Mouse (Mus musculus) adrenal gland, postnatal 25 days (tissue): ENCODE data around the gene Ccdc107. TPM values are rescaled to one million over a fixed set of nuclear protein-coding genes. Genes with fewer than 3 reads are reported as not detected.

Source experiments
- DNase-seq: peaks from one replicate; pipeline ENCODE4 v3.0.0; 2021; ENCODE audit warnings: mixed read lengths
- total RNA-seq: library from RNA; stranded (reverse); gene quantifications from 2 replicates; pipeline ENCODE4 v1.2.3, GENCODE M21; 2021

The Ccdc107 gene
- total RNA-seq, 1 experiment from 2014 or later: 54.6 TPM

DNA sequence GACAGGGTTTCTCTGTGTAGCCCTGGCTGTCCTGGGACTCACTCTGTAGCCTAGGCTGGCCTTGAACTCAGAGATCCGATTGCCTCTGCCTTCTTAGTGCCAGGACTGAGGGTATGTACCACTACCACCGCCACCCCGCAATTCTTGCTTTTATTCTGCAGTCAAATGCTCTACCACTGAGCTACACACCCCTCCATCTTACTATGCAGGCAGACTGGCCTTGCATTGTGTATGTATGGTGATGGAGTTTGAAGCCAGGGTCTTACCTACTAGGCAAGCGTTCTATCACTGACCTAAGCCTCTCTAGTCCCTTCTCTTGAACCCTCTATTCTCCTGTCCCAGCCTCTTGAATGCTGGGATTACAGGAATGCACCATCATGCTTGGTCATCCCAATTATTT lies 20.6 kb downstream of the Ccdc107 start:
- no peak for DNase-seq

DNA sequence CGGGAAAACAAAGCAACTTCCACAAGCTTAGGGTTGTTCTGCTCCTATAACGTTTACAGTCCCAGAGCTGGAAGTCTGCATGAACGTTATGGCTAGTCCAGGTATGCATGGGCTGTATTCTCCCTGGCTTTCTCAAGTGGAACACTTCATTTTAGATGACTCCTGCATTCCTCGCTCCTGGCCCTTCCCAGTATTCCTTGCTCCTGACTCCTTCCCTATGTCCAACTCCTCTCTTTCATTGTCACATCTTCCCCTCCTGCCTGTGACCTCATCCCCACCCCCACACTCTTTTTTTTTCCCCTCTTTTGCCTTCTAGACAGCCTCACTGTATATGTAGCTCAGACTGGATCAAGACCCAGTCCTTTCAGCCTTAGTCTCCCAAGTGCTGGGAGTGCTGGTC lies 21.1 kb downstream of the Ccdc107 start:
- DNase-seq: no peak

DNA sequence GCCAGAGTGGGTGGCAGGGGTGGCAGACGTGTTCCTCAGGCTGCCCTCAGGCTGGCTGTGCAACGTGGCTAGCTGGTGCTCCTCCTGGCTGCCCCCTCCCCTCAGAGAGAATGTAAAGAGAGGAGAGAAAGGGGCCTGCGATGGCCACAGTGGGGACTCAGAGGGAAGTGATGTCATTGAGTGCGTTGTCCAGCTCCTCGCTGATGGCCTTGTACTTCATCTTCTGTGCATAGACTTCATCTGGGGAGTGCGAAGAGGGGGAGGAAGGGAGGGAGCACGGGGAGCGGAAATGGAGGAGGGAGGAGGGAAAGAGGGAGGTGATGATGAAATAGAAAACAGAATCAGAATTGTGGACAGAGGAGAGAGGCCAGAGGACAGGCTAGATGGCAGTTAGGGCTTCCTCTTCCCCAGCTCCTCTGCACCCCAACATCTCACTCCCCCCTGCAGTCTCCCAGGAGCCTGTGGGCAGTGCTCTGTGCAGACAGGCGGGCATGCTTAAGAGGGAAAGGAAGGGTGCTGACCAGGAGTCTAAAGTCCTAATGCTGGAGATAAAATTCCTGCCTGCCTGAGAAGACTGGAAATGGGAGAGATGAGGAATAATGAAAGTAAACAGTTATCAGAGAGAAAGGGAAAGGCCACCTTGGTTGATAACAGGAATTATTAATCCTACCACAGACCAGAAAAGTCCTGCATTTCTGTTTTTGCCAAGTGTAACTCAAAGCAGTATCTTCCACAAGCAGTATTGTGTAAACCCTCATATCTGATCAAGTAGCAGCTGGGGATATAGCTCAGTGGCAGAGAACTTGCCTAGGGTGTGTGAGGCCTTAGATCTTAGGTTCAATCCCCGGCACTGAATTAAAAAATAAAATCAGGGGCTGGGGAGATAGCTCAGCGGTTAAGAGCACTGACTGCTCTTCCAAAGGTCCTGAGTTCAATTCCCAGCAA lies 23.3 kb downstream of the Ccdc107 start:
- no peak for DNase-seq

DNA sequence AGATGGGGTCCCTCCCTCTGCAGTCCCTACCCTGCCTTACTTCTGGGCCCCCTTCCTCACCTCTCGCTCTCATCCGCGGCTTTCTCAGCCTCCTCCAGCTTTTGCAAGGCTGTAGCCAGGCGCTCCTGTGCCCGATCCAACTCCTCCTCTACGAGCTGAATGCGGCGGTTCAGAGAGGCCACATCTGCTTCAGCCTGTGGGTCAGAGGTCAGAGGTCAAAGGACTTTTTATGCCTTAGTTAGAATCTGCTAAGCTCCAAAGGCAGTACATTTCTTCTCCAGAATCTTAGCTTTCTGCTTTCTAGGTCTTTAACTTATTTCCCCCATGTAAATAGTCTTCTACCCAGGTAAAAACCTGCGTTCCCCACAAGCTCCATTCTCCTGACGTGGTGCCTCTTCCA lies 26.9 kb downstream of the Ccdc107 start:
- no peak for DNase-seq

DNA sequence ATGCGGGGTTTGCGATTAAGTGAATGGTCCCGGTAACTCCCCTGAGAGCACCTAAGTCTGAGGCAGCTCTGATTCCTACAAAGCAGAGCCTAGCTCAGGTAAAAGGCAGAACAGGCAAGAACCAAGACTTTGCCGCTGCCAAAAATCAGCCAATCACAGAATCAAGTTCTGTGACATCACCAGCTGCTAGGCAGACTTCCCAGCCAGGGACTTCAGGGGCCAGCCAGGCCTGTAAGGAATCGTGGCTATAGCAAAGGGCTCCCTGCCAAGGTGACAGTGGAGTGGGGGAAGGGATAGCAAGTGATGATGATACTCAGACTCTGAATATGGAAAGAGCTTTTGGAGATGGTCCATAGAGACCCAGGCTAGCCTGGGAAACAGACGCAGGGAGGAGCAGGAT lies 27.3 kb downstream of the Ccdc107 start:
- DNase-seq: peak; percentile 86

DNA sequence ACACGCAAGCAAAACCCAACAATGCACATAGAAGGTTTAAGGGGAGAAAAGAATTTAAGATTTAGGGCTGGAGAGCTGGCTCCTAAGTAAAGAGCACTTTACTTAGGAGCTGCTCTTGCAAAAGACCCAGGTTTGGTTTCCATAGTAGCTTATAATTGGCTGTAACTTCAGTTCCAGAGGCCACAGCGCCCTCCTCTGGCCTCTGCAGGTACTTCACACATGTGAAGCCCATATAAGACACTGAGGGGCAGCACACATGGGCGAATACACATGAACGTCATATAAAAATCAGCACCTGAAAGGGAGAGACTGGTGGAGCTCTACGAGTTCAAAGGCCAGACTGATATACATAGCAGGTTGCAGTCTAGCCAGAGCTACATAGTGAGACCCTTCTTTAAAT lies 35.2 kb downstream of the Ccdc107 start:
- no peak for DNase-seq

DNA sequence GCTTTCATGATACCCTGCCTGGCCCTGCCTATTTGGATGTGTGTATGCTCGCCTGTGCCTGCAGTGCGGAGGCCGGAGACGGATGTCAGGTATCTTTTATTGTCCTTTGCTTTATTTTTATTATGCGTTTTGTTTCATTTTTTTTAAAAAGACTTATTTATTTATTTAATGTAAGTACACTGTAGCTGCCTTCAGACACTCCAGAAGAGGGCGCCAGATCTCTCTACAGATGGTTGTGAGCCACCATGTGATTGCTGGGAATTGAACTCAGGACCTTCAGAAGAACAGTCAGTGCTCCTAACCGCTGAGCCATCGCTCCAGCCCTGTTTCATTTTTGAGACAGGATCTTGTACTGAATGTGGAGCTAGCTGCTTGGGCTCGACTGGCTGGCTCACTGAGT lies 35.8 kb downstream of the Ccdc107 start:
- DNase-seq: no peak

DNA sequence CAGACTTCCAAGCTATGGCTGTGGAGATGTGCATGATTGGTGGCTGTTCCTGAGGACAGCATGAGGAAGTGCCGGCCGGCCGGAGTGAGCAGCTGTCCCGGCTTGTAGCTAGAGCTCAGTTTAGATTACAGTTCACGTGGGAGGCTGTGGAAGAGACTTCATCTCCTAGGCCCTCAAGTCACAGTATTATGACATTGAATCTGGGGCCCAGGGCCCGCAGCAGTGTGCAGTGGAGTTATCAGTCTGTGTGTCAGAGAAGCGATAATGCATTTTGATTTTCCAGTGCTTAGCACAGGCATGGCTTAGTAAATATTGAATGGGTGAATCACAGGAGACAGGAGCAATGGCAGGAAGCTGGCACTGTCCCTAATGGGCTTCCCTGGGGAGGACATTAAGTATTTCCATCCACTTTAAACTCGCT lies 37.4 kb downstream of the Ccdc107 start:
- peak; percentile 42 for DNase-seq

DNA sequence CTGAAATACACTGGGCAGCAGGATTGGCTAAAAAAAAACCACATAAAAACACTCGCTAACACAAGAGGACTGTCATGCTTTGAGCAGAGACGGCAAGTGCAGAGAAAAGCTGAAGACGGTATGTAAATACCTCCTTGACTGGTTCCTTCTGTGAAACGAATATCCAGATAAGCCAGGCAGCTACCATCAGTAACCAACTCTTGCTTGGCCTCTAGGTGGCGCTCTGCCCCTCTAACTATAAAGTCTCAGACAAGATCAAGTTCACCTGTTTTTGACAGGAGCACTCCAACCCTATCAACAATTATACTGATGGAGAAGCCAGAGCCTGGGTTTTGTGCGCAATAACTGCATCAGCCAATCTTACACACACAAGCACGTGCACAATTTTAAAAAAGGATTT lies 37.9 kb downstream of the Ccdc107 start:
- peak; percentile 79 for DNase-seq

DNA sequence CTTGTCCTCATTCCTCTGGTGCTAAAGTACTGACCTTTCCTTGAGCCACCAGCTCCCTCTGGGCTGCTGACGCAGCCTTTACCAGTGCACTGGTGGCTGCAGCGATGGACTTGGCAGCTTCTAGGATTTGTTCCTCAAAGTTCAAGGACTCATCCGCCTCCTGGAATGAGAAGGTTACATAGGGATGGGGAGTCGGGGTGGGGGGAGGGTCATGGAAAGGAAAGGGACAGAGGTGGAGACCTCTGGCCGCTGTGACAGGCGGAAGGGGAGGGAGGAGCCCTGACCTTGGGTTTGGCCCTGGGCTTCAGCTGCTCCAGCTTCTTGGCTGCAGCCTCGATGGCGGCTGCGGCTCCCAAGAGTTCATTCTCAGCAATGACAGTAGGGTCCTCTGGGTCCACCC lies 40.6 kb downstream of the Ccdc107 start:
- peak; percentile 74 for DNase-seq

DNA sequence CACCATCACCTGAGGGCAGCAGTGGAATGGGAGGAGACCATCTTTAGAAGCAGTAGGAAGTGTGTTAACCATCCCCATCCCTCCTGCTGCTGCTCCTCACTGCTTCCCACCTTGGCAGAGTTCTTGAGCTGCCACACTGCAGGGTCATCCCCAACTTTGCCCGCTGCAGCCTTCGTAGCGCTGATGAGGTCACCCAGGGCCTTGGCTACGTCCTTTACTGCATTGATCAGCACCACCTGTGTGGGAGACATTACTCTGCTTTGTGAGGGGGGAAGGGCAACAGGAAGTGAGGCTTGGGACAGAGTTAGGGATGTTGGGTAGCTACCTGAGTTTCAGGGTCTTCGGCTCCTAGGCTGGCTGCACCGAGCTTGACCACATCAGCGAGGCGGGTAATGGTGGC lies 42.9 kb downstream of the Ccdc107 start:
- DNase-seq: no peak

DNA sequence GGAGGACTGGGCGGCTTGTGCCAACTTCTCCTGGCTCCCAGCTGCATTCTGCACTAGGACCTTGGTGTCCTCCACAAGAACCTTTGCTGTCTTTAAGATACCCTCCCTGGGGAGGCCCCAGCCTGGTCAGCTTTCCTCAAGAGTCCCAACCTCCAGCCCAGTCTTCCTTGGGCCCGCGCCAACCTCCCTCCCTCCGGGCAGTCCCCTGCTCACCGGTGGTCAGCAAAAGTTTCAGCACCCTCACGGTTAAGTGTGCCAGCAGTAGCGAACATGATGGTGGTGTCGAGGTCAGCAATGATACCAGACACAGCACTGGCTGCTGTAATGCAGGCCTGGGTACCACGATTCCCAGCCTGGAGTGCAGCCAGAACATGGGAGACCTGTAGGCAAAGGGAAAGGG lies 43.3 kb downstream of the Ccdc107 start:
- DNase-seq: peak; percentile 19

DNA sequence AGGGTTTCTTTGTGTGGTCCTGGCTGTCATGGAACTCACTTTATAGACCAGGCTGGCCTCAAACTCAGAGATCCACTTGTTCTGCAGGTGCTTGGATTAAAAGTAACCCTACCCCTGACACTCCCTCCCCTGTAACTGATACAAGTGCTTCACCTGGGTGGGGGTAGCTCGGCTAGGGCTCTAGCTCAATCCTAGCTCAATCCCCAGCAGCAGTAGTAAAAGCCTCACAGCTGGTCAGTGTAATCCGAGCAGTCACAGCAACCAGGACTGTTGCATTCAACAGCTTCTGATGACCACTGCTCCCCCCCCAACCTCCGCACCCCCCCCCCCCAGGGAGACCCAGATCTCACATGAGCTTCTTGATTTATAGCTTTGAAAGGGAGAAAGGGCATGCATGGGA lies 49.3 kb downstream of the Ccdc107 start:
- no peak for DNase-seq

Other genes starting within 250 kb of the Ccdc107 start
- 0.57 and 1.2 TPM in 2 replicates for gene Atp8b5, start 225.7 kb upstream of the Ccdc107 start, total RNA-seq
- gene Rusc2, start 110.9 kb upstream of the Ccdc107 start, total RNA-seq: 38.6 and 62.1 TPM in 2 replicates
- not detected in 2 replicates for gene Fam166b, start 63.8 kb upstream of the Ccdc107 start, total RNA-seq
- 51.3 and 53.2 TPM in 2 replicates for gene Tesk1, start 51.0 kb upstream of the Ccdc107 start, total RNA-seq
- 2.9 TPM in 1 of 2 replicates, not detected in the other for gene Cd72, start 38.3 kb upstream of the Ccdc107 start, total RNA-seq
- gene Sit1, start 9.2 kb upstream of the Ccdc107 start, total RNA-seq: 0.24 TPM in 1 of 2 replicates, not detected in the other
- gene Arhgef39, start 6.8 kb downstream of the Ccdc107 start, total RNA-seq: 4.6 and 7.4 TPM in 2 replicates
- gene Car9, start 14.1 kb downstream of the Ccdc107 start, total RNA-seq: 0.61 TPM in 1 of 2 replicates, not detected in the other
- 98.8 and 110 TPM in 2 replicates for gene Tpm2, start 30.9 kb downstream of the Ccdc107 start, total RNA-seq
- gene Creb3, start 69.4 kb downstream of the Ccdc107 start, total RNA-seq: 111 and 172 TPM in 2 replicates
- 229 and 303 TPM in 2 replicates for gene Tln1, start 69.8 kb downstream of the Ccdc107 start, total RNA-seq
- 50.5 and 58.9 TPM in 2 replicates for gene Rgp1, start 85.8 kb downstream of the Ccdc107 start, total RNA-seq
- gene Gba2, start 86.0 kb downstream of the Ccdc107 start, total RNA-seq: 11.9 and 15.4 TPM in 2 replicates
- 4.5 and 5.7 TPM in 2 replicates for gene Msmp, start 91.6 kb downstream of the Ccdc107 start, total RNA-seq
- 26.9 and 37.9 TPM in 2 replicates for gene Npr2, start 139.0 kb downstream of the Ccdc107 start, total RNA-seq
- gene Spag8, start 160.7 kb downstream of the Ccdc107 start, total RNA-seq: 0.55 TPM in 1 of 2 replicates, not detected in the other
- gene Hint2, start 163.6 kb downstream of the Ccdc107 start, total RNA-seq: 63.7 and 75.0 TPM in 2 replicates
- 4.3 and 7.4 TPM in 2 replicates for gene Tmem8b, start 176.1 kb downstream of the Ccdc107 start, total RNA-seq
- gene Fam221b, start 176.2 kb downstream of the Ccdc107 start, total RNA-seq: 0.21 TPM in 1 of 2 replicates, not detected in the other
- gene Olfr70, start 207.9 kb downstream of the Ccdc107 start, total RNA-seq: not detected in 2 replicates
- gene Olfr71, start 217.4 kb downstream of the Ccdc107 start, total RNA-seq: not detected in 2 replicates
- 1.5 and 1.9 TPM in 2 replicates for gene Hrct1, start 234.3 kb downstream of the Ccdc107 start, total RNA-seq
- gene Spaar, start 237.1 kb downstream of the Ccdc107 start, total RNA-seq: 2.1 and 2.7 TPM in 2 replicates